Mouse (Mus musculus) embryonic facial prominence, embryonic 14.5 days (tissue): Measurements from ENCODE around the gene E130116L18Rik. TPM values are rescaled to one million over a fixed set of nuclear protein-coding genes. Genes with fewer than 3 reads are reported as not detected.
"Not testable (repeated sequence)": the region's sequence is repeated elsewhere in the genome, so short reads cannot be mapped to it uniquely, and the experiment has no call there.

Experiments
- ATAC-seq: fragments of 200-750 bp; cut with Nextera tagmentation; 2 replicates; pipeline ENCODE4 v1.8.0; 2017; ENCODE audit warnings: low read depth, moderate number of reproducible peaks, moderate TSS enrichment
- DNase-seq: peaks from one replicate; pipeline ENCODE4 v3.0.0-alpha.2; 2015; ENCODE audit warnings: low spot score
- H3K27ac ChIP-seq: fragments of 300-500 bp; sonication (generic); replicated peaks from 2 replicates; pipeline ENCODE4 v1.5.1; 2014; ENCODE audit warnings: low read depth, mild to moderate bottlenecking, low read length, moderate library complexity
- H3K27me3 ChIP-seq: fragments of 300-500 bp; sonication (generic); replicated peaks from 2 replicates; pipeline ENCODE4 v1.6.1; 2014; ENCODE audit warnings: low read length; ENCODE audit not compliant: control insufficient read depth, insufficient read depth
- H3K36me3 ChIP-seq: fragments of 300-500 bp; sonication (generic); 2 replicates; pipeline ENCODE4 v1.6.1; 2014; ENCODE audit warnings: low read length, mixed read lengths; ENCODE audit not compliant: control insufficient read depth, insufficient read depth
- H3K4me1 ChIP-seq: fragments of 300-500 bp; sonication (generic); 2 replicates; pipeline ENCODE4 v1.6.1; 2014; ENCODE audit warnings: antibody characterized with exemption, low read length; ENCODE audit not compliant: control insufficient read depth, insufficient read depth
- H3K4me2 ChIP-seq: fragments of 300-500 bp; sonication (generic); 2 replicates; pipeline ENCODE4 v1.6.1; 2014; ENCODE audit warnings: low read depth, mild to moderate bottlenecking, low read length, moderate library complexity, mixed read lengths
- H3K4me3 ChIP-seq: fragments of 300-500 bp; sonication (generic); 2 replicates; pipeline ENCODE4 v1.5.1; 2014; ENCODE audit warnings: low read depth, mild to moderate bottlenecking, low read length
- H3K9ac ChIP-seq: fragments of 300-500 bp; sonication (generic); 2 replicates; pipeline ENCODE4 v1.6.1; 2014; ENCODE audit warnings: low read depth, mild to moderate bottlenecking, low read length, moderate library complexity, mixed read lengths
- H3K9me3 ChIP-seq: fragments of 300-500 bp; sonication (generic); 2 replicates; pipeline ENCODE4 v1.6.1; 2016; ENCODE audit warnings: low read length; ENCODE audit not compliant: control insufficient read depth
- WGBS: fragments of 180-500 bp; shearing (Covaris S2); extraction: QIAGEN DNeasy Blood & Tissue Kit; methylation state at CpG from one replicate; pipeline ENCODE4 v1.1.7; 2014; 5-methylcytosine and 5-hydroxymethylcytosine counted together
- polyA plus RNA-seq: library from polyadenylated mRNA; unstranded; fragments of >200 nt; fragmentation: Nextera tagmentation; extraction: Ambion mirVana; gene quantifications from 2 replicates; pipeline ENCODE4 v1.2.1, GENCODE M21; 2014

E130116L18Rik gene
- polyA plus RNA-seq, 1 experiment from 2014 or later = not detected

DNA sequence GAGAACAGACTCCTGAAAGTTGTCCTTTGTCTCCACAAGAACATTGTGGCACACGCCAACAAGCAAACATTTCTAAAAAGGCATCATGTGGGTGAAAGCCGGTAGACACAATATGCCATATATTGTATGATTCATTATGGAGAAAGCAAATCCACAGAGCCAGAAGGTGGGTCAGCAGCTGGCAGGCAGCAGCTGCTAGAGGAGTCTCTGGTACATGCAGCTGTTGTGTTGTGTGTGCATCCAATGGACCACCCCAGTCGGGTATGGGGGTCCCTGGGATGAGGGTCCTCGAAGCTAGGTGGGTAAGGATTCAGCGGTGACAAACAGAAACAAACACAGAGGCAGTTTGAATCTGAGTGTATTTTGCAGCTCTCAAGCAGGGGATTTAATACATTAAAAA, 45.0 kb downstream of the E130116L18Rik start:
- DNase-seq = not testable (repeated sequence)

More for the DNA sequence above, 45.0 kb downstream of the E130116L18Rik start:
- 88% methylated on average over 5 of the region's 5 CpGs for WGBS
- not testable (repeated sequence) for H3K9ac ChIP-seq, H3K4me2 ChIP-seq, H3K27me3 ChIP-seq, H3K4me1 ChIP-seq, H3K4me3 ChIP-seq, H3K36me3 ChIP-seq, H3K27ac ChIP-seq, ATAC-seq, H3K9me3 ChIP-seq

Other genes starting within 250 kb of the E130116L18Rik start
- gene Prkag2, start 122.5 kb downstream of the E130116L18Rik start, polyA plus RNA-seq = 24.4 and 28.2 TPM in 2 replicates
- not detected in 2 replicates for gene Galntl5, start 41.7 kb downstream of the E130116L18Rik start, polyA plus RNA-seq
- 42.1 and 44.5 TPM in 2 replicates for gene Galnt11, start 1.2 kb downstream of the E130116L18Rik start, polyA plus RNA-seq